Mouse (Mus musculus) heart, adult 11 months (tissue): Measurements from ENCODE around the gene Fam205a2.
"Not testable (repeated sequence)": the region's sequence is repeated elsewhere in the genome, so short reads cannot be mapped to it uniquely, and the experiment has no call there.

Experiments
- DNase-seq: peaks from one replicate; pipeline ENCODE4 v3.0.0; 2022

Gene Fam205a2

GRCm38 (mm10) chr4:42528075-42528474 is at the start of gene Fam205a2:
Gene Fam205a2 (minus strand): TSS chr4:42528175.
- not testable (repeated sequence) for DNase-seq
